Mouse (Mus musculus) intestine, embryonic 14.5 days (tissue): ENCODE measurements at regions not wholly inside any gene's neighbourhood (a gene's known extent, or its start where the extent isn't known, plus 50 kb on each side); places are given as distances from the start of the nearest gene placed in this dataset.
A peak's percentile ranks its signal among the peaks of the same experiment; 100 is the strongest.
"Not testable (repeated sequence)": the region's sequence is repeated elsewhere in the genome, so short reads cannot be mapped to it uniquely, and the experiment has no call there.

Experiments
- ATAC-seq: fragments of 200-750 bp; cut with Nextera tagmentation; replicated peaks from 2 replicates; pipeline ENCODE4 v1.8.0; 2017; ENCODE audit warnings: low read depth, moderate number of reproducible peaks, moderate TSS enrichment, moderate library complexity; ENCODE audit not compliant: low FRiP score, low TSS enrichment
- DNase-seq: peaks from one replicate; pipeline ENCODE4 v3.0.0-alpha.2; 2018; ENCODE audit warnings: low spot score
- H3K27ac ChIP-seq: fragments of 300-500 bp; sonication (generic); 2 replicates; pipeline ENCODE4 v1.5.1; 2014; ENCODE audit warnings: low read depth, mild to moderate bottlenecking, control low read depth
- H3K27me3 ChIP-seq: fragments of 300-500 bp; sonication (generic); replicated peaks from 2 replicates; pipeline ENCODE4 v1.6.1; 2014; ENCODE audit warnings: low read length, control low read depth; ENCODE audit not compliant: control insufficient read depth, insufficient read depth
- H3K36me3 ChIP-seq: fragments of 300-500 bp; sonication (generic); 2 replicates; pipeline ENCODE4 v1.6.1; 2014; ENCODE audit warnings: low read length, control low read depth; ENCODE audit not compliant: control insufficient read depth, insufficient read depth
- H3K4me1 ChIP-seq: fragments of 300-500 bp; sonication (generic); replicated peaks from 2 replicates; pipeline ENCODE4 v1.6.1; 2014; ENCODE audit warnings: low read length, control low read depth, mixed read lengths; ENCODE audit not compliant: control insufficient read depth, insufficient read depth
- H3K4me2 ChIP-seq: fragments of 300-500 bp; sonication (generic); 2 replicates; pipeline ENCODE4 v1.6.1; 2014; ENCODE audit warnings: low read length
- H3K4me3 ChIP-seq: fragments of 300-500 bp; sonication (generic); 2 replicates; pipeline ENCODE4 v1.5.1; 2014; ENCODE audit warnings: low read depth, low read length, control low read depth, mixed read lengths
- H3K9ac ChIP-seq: fragments of 300-500 bp; sonication (generic); 2 replicates; pipeline ENCODE4 v1.6.1; 2014; ENCODE audit warnings: mild to moderate bottlenecking, low read length
- H3K9me3 ChIP-seq: fragments of 300-500 bp; sonication (generic); 2 replicates; pipeline ENCODE4 v1.6.1; 2016; ENCODE audit warnings: low read length, control low read depth; ENCODE audit not compliant: control insufficient read depth
- WGBS: fragments of 180-500 bp; shearing (Covaris S2); extraction: QIAGEN DNeasy Blood & Tissue Kit; methylation state at CpG from one replicate; pipeline ENCODE4 v1.1.7; 2014; 5-methylcytosine and 5-hydroxymethylcytosine counted together

DNA sequence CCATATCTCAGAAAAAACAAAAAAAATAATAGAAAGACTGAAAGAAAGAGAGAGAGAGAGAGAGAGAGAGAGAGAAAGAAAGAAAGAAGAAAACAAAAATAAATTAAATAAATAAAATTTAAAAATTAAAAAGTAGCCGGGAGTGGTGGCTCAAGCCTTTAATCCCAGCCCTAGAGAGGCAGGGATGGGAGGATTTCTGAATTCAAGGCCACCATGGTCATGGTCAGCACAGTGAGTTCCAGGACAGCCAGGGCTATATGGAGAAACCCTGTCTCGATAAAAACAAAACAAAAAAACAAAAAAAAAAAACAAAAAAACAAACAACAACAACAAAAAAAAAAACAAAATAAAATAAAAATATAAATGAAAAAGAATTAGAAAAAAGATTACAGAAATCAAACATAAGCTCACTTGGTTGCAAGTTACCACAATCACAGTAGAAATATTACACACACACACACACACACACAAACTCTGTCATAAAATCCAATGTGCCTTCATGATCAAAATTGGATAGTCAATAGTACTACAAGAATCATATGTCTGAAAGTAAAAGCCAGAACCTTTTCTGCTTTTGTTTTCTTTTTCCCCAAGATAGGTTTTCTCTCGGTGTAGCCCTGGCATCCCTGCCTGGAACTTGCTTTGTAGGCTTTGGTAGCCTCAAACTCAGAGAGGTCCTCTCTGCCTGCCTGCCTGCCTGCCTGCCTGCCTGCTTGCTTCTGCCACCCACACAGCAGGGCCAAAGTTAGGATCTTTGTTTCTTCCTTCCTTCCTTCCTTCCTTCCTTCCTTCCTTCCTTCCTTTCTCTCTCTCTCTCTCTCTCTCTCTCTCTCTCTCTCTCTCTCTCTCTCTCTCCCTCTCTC, 476.1 kb upstream of the Olfr161 start:
- H3K4me3 ChIP-seq, H3K27ac ChIP-seq, H3K36me3 ChIP-seq, H3K4me1 ChIP-seq, DNase-seq, H3K27me3 ChIP-seq, H3K9ac ChIP-seq, H3K4me2 ChIP-seq, H3K9me3 ChIP-seq: not testable (repeated sequence)
- 80% methylated on average over 2 of the region's 3 CpGs for WGBS
- peak; percentile 98 for ATAC-seq

DNA sequence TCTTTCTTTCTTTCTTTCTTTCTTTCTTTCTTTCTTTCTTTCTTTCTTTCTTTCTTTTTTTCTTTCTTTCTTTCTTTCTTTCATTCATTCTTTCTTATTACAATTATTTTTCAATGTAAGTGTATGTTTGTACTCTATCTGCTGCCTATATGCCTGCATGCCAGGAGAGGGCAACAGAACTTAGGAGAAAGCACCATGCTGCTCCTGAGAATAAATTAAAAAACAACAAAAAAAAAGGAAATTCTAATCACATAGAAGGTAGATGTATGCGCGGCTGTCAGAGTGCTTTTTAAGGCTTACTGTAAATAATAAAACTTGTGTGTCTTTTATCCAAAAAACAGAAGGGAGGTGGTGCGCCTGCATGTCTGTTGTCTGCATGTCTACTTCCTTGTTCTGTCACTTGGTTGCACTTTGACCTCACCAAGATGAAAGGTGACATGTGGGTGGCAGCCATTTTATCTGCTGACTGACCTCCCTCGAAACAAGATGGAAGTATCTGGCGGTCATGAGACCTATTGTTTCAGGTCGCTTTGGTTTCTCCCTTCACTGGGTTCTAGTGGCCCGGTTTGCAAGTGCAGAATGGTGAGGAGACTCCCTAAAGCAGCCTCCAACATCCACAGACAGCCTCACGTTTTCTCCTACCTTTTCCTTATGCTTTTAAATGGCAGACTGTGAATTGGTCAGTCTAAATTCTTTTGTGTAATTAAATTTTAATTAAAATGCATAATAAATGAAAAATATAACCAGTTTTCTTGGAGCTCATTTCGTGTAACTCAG, 475.3 kb upstream of the Olfr161 start:
- not testable (repeated sequence) for H3K4me2 ChIP-seq, H3K27ac ChIP-seq, H3K4me1 ChIP-seq, H3K9me3 ChIP-seq, H3K27me3 ChIP-seq, H3K36me3 ChIP-seq, H3K9ac ChIP-seq, DNase-seq, H3K4me3 ChIP-seq
- WGBS: 82% methylated on average over 8 of the region's 9 CpGs
- ATAC-seq: peak; percentile 89

DNA sequence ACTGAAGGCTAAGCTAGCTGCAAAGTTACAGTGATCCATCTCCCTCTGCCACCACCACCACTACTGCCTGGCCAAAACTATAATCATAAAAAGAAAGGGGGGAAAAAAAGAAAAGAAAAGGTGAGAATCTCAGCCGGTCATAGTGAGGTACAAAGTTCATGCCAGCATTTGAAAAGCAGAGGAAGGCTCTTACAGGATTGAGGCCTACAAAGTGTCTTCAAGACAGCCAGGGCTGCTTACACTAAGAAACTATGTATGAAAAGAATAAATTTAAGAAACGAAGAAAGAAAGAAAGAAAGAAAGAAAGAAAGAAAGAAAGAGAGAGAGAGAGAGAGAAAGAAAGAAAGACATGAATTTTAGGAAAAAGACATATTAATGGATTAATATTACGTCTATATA, 474.7 kb upstream of the Olfr161 start:
- ATAC-seq: 0 out of 2 replicates have a peak, but pooled peaks have one; percentile 52
- not testable (repeated sequence) for H3K36me3 ChIP-seq, H3K4me2 ChIP-seq, H3K4me3 ChIP-seq, H3K9ac ChIP-seq, H3K27me3 ChIP-seq, H3K9me3 ChIP-seq, DNase-seq, H3K27ac ChIP-seq, H3K4me1 ChIP-seq
- WGBS: 77% methylated on average over 2 of the region's 3 CpGs

DNA sequence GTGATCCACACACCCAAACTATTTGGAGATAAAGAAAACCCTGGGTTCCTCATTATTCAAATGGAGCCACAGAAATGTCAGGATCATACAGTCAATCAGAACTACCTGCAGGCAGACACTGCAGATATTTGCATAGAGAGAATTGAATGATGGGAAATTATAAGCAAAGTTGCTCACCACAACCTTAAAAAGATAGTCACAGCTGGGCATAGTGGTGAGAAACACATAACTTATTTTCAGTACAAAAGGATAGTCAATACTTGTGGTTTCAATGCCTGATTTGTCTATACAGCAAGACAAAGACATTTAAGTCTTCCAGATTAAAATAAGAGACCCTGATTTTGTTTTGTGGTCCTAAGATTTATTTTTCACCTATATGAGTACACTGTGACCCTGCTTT, 469.6 kb upstream of the Olfr161 start:
- H3K9me3 ChIP-seq, H3K27me3 ChIP-seq, DNase-seq, H3K9ac ChIP-seq, H3K36me3 ChIP-seq, H3K4me3 ChIP-seq, H3K4me1 ChIP-seq, H3K4me2 ChIP-seq, ATAC-seq, H3K27ac ChIP-seq: not testable (repeated sequence)

DNA sequence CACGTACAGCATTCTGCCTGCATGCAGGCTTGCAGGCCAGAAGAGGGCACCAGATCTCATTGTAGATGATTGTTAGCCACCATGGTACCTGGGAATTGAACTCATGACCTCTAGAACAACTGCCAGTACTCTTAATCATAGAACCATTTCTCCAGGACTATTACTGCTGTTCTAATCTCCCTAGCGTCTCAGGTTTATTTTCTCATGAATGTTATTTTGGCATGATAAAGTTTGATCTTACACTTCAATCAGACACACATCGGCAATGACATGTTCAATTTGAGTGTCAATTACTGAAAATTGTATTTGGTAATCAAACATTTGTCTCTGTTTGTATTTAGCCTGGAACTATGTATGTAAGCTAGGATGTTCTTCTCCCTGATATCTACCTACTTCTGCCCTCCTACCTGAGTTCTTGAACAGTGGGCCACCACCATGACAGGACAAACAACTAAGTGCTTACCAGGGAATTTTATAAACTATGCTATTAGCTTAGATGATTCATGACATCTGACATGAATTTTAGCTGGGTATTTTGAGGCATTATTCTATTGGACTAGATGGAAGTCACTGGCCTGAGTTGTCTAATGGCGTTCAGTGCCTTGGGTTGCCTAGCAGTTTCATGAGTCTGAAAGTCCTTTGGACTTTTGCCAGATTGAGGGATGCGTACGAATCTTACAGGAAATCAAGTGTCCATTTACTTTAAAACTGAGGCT, 468.5 kb upstream of the Olfr161 start:
- 0 out of 2 replicates have a peak, but pooled peaks have one; percentile 18 for ATAC-seq
- WGBS: 51% methylated on average over 4 of the region's 6 CpGs
- not testable (repeated sequence) for DNase-seq

DNA sequence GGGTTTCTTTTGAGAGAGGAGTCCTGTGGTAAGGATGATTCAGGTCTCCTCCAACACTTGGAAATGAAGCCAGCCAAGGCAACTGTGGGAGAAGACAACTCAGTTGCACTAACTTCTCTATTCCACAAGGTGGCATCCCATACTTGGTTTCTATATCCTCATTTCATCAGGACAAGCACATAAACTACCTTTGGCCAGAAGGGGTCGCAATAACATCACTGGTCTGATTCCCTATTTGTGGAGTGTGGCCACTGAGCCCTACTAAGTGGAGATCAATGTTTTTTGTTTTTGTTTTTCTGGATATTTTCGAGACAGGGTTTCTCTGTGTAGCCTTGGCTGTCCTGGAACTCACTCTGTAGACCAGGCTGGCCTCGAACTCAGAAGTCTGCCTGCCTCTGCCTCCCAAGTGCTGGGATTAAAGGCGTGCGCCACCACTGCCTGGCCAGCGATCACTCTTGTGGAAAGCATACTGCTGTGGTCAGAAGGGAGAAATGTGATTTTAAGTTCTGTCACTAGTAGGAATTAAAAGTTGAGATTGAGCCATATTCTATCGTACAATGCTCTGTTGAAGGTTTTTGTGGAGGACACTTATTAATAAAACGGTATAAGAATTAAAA, 467.9 kb upstream of the Olfr161 start:
- H3K4me1 ChIP-seq, H3K4me2 ChIP-seq, H3K4me3 ChIP-seq, H3K36me3 ChIP-seq, H3K9me3 ChIP-seq, H3K27me3 ChIP-seq, H3K27ac ChIP-seq, H3K9ac ChIP-seq: not testable (repeated sequence)
- ATAC-seq (peak; percentile 61), DNase-seq (peak; percentile 47)
- WGBS: 70% methylated on average over 8 of the region's 8 CpGs

More for the DNA sequence above, 468.5 kb upstream of the Olfr161 start:
- H3K4me1 ChIP-seq, H3K27me3 ChIP-seq, H3K27ac ChIP-seq, H3K4me2 ChIP-seq, H3K36me3 ChIP-seq, H3K9ac ChIP-seq, H3K4me3 ChIP-seq, H3K9me3 ChIP-seq: not testable (repeated sequence)

DNA sequence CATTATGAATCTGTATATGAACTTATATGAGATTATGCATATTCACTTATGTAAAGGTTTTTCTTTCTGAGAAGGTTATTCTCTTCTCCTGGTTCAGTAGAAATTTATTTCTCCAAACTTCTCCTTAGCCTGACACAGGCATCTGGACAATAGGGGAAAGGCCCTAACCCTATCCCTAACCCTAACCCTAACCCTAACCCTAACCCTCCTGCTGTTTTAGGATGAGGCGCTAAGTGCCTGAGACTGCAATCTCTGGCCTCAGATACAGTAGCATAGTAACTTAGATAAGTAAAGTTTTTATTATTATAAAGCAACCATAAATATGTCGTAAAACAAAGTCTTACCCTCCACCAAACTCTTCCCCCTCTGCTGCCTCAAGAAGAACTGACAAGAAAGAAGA, 463.5 kb upstream of the Olfr161 start:
- H3K9me3 ChIP-seq, H3K36me3 ChIP-seq, H3K27ac ChIP-seq, DNase-seq, H3K27me3 ChIP-seq, H3K9ac ChIP-seq, H3K4me3 ChIP-seq, H3K4me2 ChIP-seq, H3K4me1 ChIP-seq: not testable (repeated sequence)
- 0 out of 2 replicates have a peak, but pooled peaks have one; percentile 32 for ATAC-seq
- 36% methylated on average over 2 of the region's 2 CpGs for WGBS
